Mouse (Mus musculus): ENCODE data around the gene Cyp2b13.
"Not testable (repeated sequence)": the region's sequence is repeated elsewhere in the genome, so short reads cannot be mapped to it uniquely, and the experiment has no call there.

Gene Cyp2b13

DNA sequence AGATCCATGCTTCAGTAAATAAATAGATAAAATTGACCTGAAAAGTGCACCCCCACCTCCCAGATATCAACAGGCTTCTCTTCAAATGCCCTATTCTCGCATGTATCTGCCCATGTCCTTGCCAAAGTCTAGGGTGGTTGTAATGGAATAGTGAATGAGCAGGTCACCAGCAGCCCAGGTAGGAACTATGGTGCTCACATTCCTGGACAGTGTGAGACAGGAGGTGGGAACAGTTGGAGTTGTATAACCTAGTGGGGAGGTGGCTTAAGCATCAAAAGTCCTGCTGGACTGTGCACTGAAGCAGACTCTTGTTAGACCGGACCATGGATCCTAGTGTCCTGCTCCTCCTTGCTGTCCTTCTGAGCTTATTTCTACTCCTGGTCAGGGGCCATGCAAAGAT is at the start of gene Cyp2b13:
TSS of gene Cyp2b13 (plus strand) at position 301 of the 400 bp plus-strand sequence.
- not testable (repeated sequence) for DNase-seq (ENCODE audit: extremely low spot score, low read depth, low spot score)

DNA sequence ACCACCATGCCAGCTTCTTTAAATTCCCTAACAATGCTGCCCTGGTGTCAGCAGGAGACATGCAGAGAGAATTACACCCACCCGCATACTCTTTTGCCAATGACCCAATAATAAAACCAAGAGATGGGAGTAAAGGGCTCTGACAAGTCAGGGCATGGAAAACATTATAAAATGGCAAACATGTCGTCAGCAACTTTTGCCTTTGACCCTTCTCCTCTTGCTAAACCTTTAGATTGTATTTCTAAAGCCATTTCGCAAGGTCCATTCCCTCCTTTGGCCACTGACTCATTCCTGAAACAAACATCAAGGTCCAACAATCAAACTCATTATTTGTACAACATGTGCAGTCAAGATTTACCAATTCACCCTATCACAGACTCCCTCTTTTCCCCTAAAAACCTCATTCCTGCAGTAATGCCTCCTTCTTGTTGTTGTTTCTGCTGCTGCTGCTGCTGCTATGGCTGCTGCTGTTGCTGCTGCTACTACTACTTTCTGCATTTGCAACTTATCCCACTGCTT is 41.4 kb upstream of the Cyp2b13 start:
- DNase-seq (ENCODE audit: extremely low spot score, low read depth, low spot score): not testable (repeated sequence)

DNA sequence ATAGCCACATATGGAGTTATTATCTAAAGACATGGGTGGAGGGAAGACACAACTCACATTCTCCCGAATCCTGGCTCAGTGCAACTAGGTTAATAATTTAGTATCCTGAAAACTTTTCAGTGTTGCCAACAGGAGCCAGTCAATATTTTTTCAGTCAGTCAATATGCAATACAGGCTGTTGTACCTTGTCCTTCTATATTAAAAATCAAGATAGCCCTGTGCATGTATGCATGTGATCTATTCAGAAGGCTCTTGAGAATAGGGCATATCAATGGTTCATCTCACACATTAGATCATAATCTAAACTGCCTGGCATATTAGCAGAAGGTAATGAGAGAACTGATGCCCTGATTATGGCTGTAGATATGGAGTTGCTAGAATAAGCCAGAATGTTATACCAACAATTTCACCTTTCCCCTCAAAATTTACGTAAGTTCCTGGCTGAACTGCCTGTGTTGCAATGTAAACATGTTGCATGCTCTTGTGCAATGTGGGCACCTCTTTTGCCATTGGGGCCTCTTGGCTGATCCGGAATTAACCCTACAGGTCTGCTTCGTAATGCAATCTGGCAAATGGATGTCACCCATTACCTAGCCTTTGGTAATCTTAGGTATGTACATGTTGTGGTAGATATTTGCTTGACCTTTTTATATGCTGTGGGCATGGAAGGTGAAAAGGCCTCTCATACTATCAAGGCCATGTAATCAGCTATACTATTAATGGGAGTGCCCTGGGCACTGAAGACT is 6.2 kb upstream of the Cyp2b13 start:
- not testable (repeated sequence) for DNase-seq (ENCODE audit: extremely low spot score, low read depth, low spot score)

DNA sequence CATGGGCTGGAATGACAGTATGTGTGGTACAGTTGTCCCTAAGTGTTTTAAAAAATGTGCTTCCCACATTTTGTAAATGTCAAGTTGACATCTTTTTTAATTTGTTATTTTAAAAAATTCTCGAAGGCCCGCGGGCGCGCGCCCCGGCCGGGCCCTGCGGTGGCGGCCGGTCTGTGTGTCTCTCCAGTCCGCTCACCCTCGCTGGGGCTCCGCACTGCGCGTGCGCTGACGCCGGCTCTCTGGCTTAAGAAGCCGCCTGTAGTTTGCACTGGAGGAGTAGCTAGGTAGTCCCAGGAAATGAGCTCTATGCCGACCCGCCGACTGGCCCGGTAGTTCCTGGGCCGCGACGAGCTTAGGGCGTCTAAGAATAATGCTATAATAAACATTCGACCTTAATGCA is 10.4 kb downstream of the Cyp2b13 start:
- not testable (repeated sequence) for DNase-seq (ENCODE audit: extremely low spot score, low read depth, low spot score)

DNA sequence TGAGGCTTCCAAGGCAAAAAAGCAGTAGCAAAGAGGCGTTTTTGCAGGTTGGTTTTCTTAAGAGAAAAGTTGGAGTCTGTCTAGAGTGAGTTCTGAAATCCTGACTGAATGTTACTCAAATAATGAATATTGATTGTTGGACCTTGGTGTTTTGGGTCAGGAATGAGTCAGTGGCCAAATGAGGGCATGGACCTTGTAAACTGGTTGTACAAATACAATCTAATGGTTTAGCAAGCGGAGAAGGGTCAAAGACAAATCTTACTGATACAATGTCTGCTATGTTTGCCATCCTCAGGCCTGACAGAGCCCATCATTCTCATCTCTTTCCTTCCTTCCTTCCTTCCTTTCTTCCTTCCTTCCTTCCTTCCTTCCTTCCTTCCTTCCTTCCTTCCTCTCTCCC is 21.3 kb downstream of the Cyp2b13 start:
- no peak for DNase-seq (ENCODE audit: extremely low spot score, low read depth, low spot score)

DNA sequence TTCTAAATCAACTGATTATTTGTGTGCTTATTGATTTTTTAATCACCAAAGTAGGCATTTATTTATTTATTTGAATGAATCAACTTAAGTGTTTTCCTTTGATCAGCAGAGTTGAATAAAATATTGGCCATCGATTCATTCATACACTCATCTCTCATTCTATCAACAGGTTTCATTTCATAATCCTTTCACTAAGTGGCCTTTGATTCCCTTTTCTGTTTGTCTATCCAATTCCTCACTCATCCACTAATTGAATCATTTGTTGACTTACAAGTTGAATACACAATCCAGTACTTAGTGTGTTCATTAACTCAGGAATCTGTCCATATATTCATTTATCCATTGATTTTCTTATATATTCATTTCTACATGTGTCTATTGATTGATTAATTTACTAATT is 26.1 kb downstream of the Cyp2b13 start:
- DNase-seq (ENCODE audit: extremely low spot score, low read depth, low spot score): no peak

DNA sequence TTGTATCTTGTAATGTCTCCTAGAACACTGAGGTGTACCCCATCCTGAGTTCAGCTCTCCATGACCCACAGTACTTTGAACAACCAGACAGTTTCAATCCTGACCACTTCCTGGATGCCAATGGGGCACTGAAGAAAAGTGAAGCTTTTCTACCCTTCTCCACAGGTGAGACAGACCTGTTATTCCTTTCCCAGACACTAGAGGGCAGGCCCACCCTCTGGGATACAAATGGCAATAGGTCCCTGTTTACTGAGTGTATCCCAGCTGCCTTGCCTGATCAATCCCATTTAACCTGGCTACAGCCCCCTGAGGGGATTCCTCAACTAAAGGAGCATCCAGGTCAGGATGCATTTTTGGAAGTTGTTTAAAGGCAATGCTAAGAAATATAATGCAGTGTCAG is 27.3 kb downstream of the Cyp2b13 start:
- not testable (repeated sequence) for DNase-seq (ENCODE audit: extremely low spot score, low read depth, low spot score)

DNA sequence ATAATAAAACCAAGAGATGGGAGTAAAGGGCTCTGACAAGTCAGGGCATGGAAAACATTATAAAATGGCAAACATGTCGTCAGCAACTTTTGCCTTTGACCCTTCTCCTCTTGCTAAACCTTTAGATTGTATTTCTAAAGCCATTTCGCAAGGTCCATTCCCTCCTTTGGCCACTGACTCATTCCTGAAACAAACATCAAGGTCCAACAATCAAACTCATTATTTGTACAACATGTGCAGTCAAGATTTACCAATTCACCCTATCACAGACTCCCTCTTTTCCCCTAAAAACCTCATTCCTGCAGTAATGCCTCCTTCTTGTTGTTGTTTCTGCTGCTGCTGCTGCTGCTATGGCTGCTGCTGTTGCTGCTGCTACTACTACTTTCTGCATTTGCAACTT is 78.3 kb downstream of the Cyp2b13 start:
- not testable (repeated sequence) for DNase-seq (ENCODE audit: extremely low spot score, low read depth, low spot score)

DNA sequence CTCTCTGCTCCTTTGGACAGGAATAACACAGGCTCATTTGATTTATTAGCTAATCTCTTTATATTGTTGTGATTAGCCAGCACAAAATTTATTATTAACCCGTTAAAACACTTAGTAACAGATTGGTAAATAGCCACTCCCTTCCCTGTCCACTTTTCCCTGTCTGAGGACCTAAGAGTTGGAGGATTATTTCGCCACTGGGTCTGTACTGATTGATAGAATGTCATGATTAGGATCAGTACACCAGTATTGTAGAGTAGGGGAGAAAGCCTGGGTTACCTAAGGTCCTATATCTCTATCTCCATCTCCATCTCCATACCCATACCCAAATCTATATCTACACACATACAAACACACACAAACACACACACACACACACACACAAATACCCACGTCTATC is 82.4 kb downstream of the Cyp2b13 start:
- DNase-seq (ENCODE audit: extremely low spot score, low read depth, low spot score): not testable (repeated sequence)
